Mouse (Mus musculus) cortical plate, adult 2 months (tissue): ENCODE results near the gene Uts2b. TPM values are rescaled to one million over a fixed set of nuclear protein-coding genes. Genes with fewer than 3 reads are reported as not detected.
"Not testable (repeated sequence)": the region's sequence is repeated elsewhere in the genome, so short reads cannot be mapped to it uniquely, and the experiment has no call there.

ENCODE experiments used
- H3K27ac ChIP-seq: fragments of 200-500 bp; 2 replicates; pipeline ENCODE4 v1.5.1; 2012; ENCODE audit warnings: low read length, control low read depth, inconsistent platforms; ENCODE audit not compliant: insufficient read depth
- H3K4me1 ChIP-seq: fragments of 200-500 bp; 2 replicates; pipeline ENCODE4 v1.6.1; 2011; ENCODE audit warnings: low read length; ENCODE audit not compliant: control insufficient read depth, insufficient read depth
- H3K4me3 ChIP-seq: fragments of 200-500 bp; 2 replicates; pipeline ENCODE4 v1.5.1; 2011; ENCODE audit warnings: mild to moderate bottlenecking, low read length, control low read depth; ENCODE audit not compliant: insufficient read depth
- CTCF ChIP-seq: fragments of 200-500 bp; IDR thresholded peaks from 2 replicates; pipeline ENCODE4 v1.5.1; 2011; ENCODE audit warnings: mild to moderate bottlenecking, control low read depth, low read length; ENCODE audit not compliant: insufficient read depth; ENCODE audit errors: extremely low read depth
- POLR2A ChIP-seq: fragments of 200-500 bp; IDR thresholded peaks from 2 replicates; pipeline ENCODE4 v1.6.1; 2011; ENCODE audit warnings: mild to moderate bottlenecking, low read length, control low read depth; ENCODE audit not compliant: insufficient read depth; ENCODE audit errors: extremely low read depth
- polyA plus RNA-seq: library from polyadenylated mRNA; depleted of rRNA; stranded (reverse); fragments of >200 nt; gene quantifications from 2 replicates; pipeline ENCODE4 v1.2.3, GENCODE M21; 2012; rRNA removed

The Uts2b gene
- polyA plus RNA-seq, 1 experiment, result not detected

- no peaks in the 10 kb centered on the region for H3K4me1 ChIP-seq
- TF ChIP-seq CTCF, result no peak
- no peak for TF ChIP-seq POLR2A
- H3K4me3 ChIP-seq, result no peak overlapping the region
- no peak overlapping the region for H3K27ac ChIP-seq
These were observed 50.9 kb downstream of the Uts2b start for GRCm38 (mm10) chr16:27319099-27319498.

GRCm38 (mm10) chr16:27307189-27307588, 62.9 kb downstream of the Uts2b start, which contains the start of gene Ostn:
Ostn (plus strand) TSS chr16:27307489.
- H3K4me1 ChIP-seq, H3K27ac ChIP-seq, H3K4me3 ChIP-seq: not testable (repeated sequence)

Other genes with a start within 250 kb of the Uts2b start
- 0.13 and 0.21 TPM in 2 replicates for gene Ostn, start 62.8 kb downstream of the Uts2b start, polyA plus RNA-seq
- gene Ccdc50, start 18.6 kb upstream of the Uts2b start, polyA plus RNA-seq, result 24.1 and 25.1 TPM in 2 replicates